Mouse (Mus musculus): ENCODE results near the gene Klhl22. TPM values are rescaled to one million over a fixed set of nuclear protein-coding genes. Genes with fewer than 3 reads are reported as not detected.

Klhl22 gene
- polyA plus RNA-seq, 1 experiment from 2014 or later, result 47.5 TPM

- ATAC-seq (replicated peaks; ENCODE audit: low FRiP score), result no peak
- no peaks in the 10 kb centered on the region for H3K4me1 ChIP-seq (replicated peaks; ENCODE audit: control insufficient read depth, insufficient read depth, low read length)
- no peaks in the 10 kb centered on the region for H3K9me3 ChIP-seq (ENCODE audit: control insufficient read depth, low read length)
- peaks cover 27% of the 10 kb centered on the region for H3K27me3 ChIP-seq (replicated peaks; ENCODE audit: control insufficient read depth, insufficient read depth, low read length)
- no peak for DNase-seq (ENCODE audit: low spot score)
- WGBS, result 81% methylated on average over 4 of the region's 4 CpGs
- no peak overlapping the region for H3K4me2 ChIP-seq
- no peak overlapping the region for H3K4me3 ChIP-seq (ENCODE audit: low read depth, low read length)
- peaks cover 25% of the 10 kb centered on the region for H3K36me3 ChIP-seq (ENCODE audit: control insufficient read depth, insufficient read depth, low read length)
- no peak overlapping the region for H3K9ac ChIP-seq (ENCODE audit: low read depth, low read length)
- H3K27ac ChIP-seq (ENCODE audit: low read depth, low read length), result no peak overlapping the region
These were observed 80.6 kb downstream of the Klhl22 start for GRCm38 (mm10) chr16:17839976-17840375.

GRCm38 (mm10) chr16:17842437-17842836 is 83.0 kb downstream of the Klhl22 start:
- H3K4me2 ChIP-seq, result no peak overlapping the region
- no peaks in the 10 kb centered on the region for H3K9me3 ChIP-seq (ENCODE audit: control insufficient read depth, low read length)
- no peak overlapping the region for H3K27ac ChIP-seq (ENCODE audit: low read depth, low read length)
- no peak overlapping the region for H3K4me3 ChIP-seq (ENCODE audit: low read depth, low read length)
- ATAC-seq (replicated peaks; ENCODE audit: low FRiP score), result no peak
- peaks cover 4% of the 10 kb centered on the region; the same call in 1 of the 2 replicates for H3K27me3 ChIP-seq (replicated peaks; ENCODE audit: control insufficient read depth, insufficient read depth, low read length)
- H3K4me1 ChIP-seq (replicated peaks; ENCODE audit: control insufficient read depth, insufficient read depth, low read length), result no peaks in the 10 kb centered on the region
- H3K36me3 ChIP-seq (ENCODE audit: control insufficient read depth, insufficient read depth, low read length), result peaks cover 38% of the 10 kb centered on the region
- no peak for DNase-seq (ENCODE audit: low spot score)
- no peak overlapping the region for H3K9ac ChIP-seq (ENCODE audit: low read depth, low read length)
- 88% methylated on average over 7 of the region's 7 CpGs for WGBS

Other genes with a start within 250 kb of the Klhl22 start
- 45.1 and 46.5 TPM in 2 replicates for gene Thap7, start 228.5 kb upstream of the Klhl22 start, polyA plus RNA-seq (2014; fragmentation: Nextera tagmentation; extraction: Ambion mirVana)
- gene Lrrc74b, start 198.4 kb upstream of the Klhl22 start, polyA plus RNA-seq (2014; fragmentation: Nextera tagmentation; extraction: Ambion mirVana), result not detected in 2 replicates
- gene P2rx6, start 197.7 kb upstream of the Klhl22 start, polyA plus RNA-seq (2014; fragmentation: Nextera tagmentation; extraction: Ambion mirVana), result 0.06 and 0.07 TPM in 2 replicates
- gene Slc7a4, start 176.4 kb upstream of the Klhl22 start, polyA plus RNA-seq (2014; fragmentation: Nextera tagmentation; extraction: Ambion mirVana), result 2.0 and 2.1 TPM in 2 replicates
- gene Smpd4, start 140.3 kb upstream of the Klhl22 start, polyA plus RNA-seq (2014; fragmentation: Nextera tagmentation; extraction: Ambion mirVana), result 53.4 and 60.5 TPM in 2 replicates
- 3.9 and 4.5 TPM in 2 replicates for gene Ccdc74a, start 113.1 kb upstream of the Klhl22 start, polyA plus RNA-seq (2014; fragmentation: Nextera tagmentation; extraction: Ambion mirVana)
- gene Med15, start 26.7 kb upstream of the Klhl22 start, polyA plus RNA-seq (2014; fragmentation: Nextera tagmentation; extraction: Ambion mirVana), result 44.8 and 46.7 TPM in 2 replicates
- gene Scarf2, start 37.7 kb downstream of the Klhl22 start, polyA plus RNA-seq (2014; fragmentation: Nextera tagmentation; extraction: Ambion mirVana), result 5.8 and 6.9 TPM in 2 replicates
- gene B830017H08Rik, start 73.5 kb downstream of the Klhl22 start, polyA plus RNA-seq (2014; fragmentation: Nextera tagmentation; extraction: Ambion mirVana), result not detected in 2 replicates
- 1.1 and 1.9 TPM in 2 replicates for gene Car15, start 78.7 kb downstream of the Klhl22 start, polyA plus RNA-seq (2014; fragmentation: Nextera tagmentation; extraction: Ambion mirVana)
- 0.18 and 0.25 TPM in 2 replicates for gene Gm20518, start 132.1 kb downstream of the Klhl22 start, polyA plus RNA-seq (2014; fragmentation: Nextera tagmentation; extraction: Ambion mirVana)
- gene Tssk1, start 134.6 kb downstream of the Klhl22 start, polyA plus RNA-seq (2014; fragmentation: Nextera tagmentation; extraction: Ambion mirVana), result not detected in 2 replicates
- gene Dgcr2, start 138.9 kb downstream of the Klhl22 start, polyA plus RNA-seq (2014; fragmentation: Nextera tagmentation; extraction: Ambion mirVana), result 47.9 and 52.9 TPM in 2 replicates
- 0.12 TPM in 1 of 2 replicates, not detected in the other for gene Tssk2, start 139.0 kb downstream of the Klhl22 start, polyA plus RNA-seq (2014; fragmentation: Nextera tagmentation; extraction: Ambion mirVana)
- 24.4 and 26.4 TPM in 2 replicates for gene Ess2, start 151.7 kb downstream of the Klhl22 start, polyA plus RNA-seq (2014; fragmentation: Nextera tagmentation; extraction: Ambion mirVana)
- gene Gsc2, start 155.4 kb downstream of the Klhl22 start, polyA plus RNA-seq (2014; fragmentation: Nextera tagmentation; extraction: Ambion mirVana), result 0.21 and 0.29 TPM in 2 replicates
- gene Slc25a1, start 168.6 kb downstream of the Klhl22 start, polyA plus RNA-seq (2014; fragmentation: Nextera tagmentation; extraction: Ambion mirVana), result 138 and 140 TPM in 2 replicates
- gene Vpreb2, start 220.8 kb downstream of the Klhl22 start, polyA plus RNA-seq (2014; fragmentation: Nextera tagmentation; extraction: Ambion mirVana), result not detected in 2 replicates

Data from liver, embryonic 11.5 days (tissue).